Mouse (Mus musculus) embryonic facial prominence, embryonic 12.5 days (tissue): ENCODE results near the gene Sez6l. TPM values are rescaled to one million over a fixed set of nuclear protein-coding genes. Genes with fewer than 3 reads are reported as not detected.

ENCODE experiments used
- ATAC-seq: fragments of 200-750 bp; cut with Nextera tagmentation; 2 replicates; pipeline ENCODE4 v1.8.0; 2017; ENCODE audit not compliant: insufficient number of reproducible peaks, insufficient read depth, low FRiP score, low TSS enrichment
- H3K27ac ChIP-seq: fragments of 300-500 bp; sonication (generic); 2 replicates; pipeline ENCODE4 v1.5.1; 2016; ENCODE audit warnings: mild to moderate bottlenecking
- H3K27me3 ChIP-seq: fragments of 300-500 bp; sonication (generic); 2 replicates; pipeline ENCODE4 v1.6.1; 2016; ENCODE audit warnings: mild to moderate bottlenecking, moderate library complexity
- H3K36me3 ChIP-seq: fragments of 300-500 bp; sonication (generic); 2 replicates; pipeline ENCODE4 v1.6.1; 2016; ENCODE audit warnings: mild to moderate bottlenecking
- H3K4me1 ChIP-seq: fragments of 300-500 bp; sonication (generic); 2 replicates; pipeline ENCODE4 v1.6.1; 2016
- H3K4me2 ChIP-seq: fragments of 300-500 bp; sonication (generic); replicated peaks from 2 replicates; pipeline ENCODE4 v1.6.1; 2016; ENCODE audit warnings: mild to moderate bottlenecking, moderate library complexity
- H3K4me3 ChIP-seq: fragments of 300-500 bp; sonication (generic); 2 replicates; pipeline ENCODE4 v1.5.1; 2016; ENCODE audit warnings: mild to moderate bottlenecking
- H3K9ac ChIP-seq: fragments of 300-500 bp; sonication (generic); 2 replicates; pipeline ENCODE4 v1.6.1; 2016; ENCODE audit warnings: mild to moderate bottlenecking, moderate library complexity
- H3K9me3 ChIP-seq: fragments of 300-500 bp; sonication (generic); 2 replicates; pipeline ENCODE4 v1.6.1; 2016; ENCODE audit warnings: mild to moderate bottlenecking, moderate library complexity
- WGBS: fragments of 180-500 bp; shearing (Covaris S2); methylation state at CpG from one replicate; pipeline ENCODE4 v1.1.7; 2016; 5-methylcytosine and 5-hydroxymethylcytosine counted together
- polyA plus RNA-seq: library from polyadenylated mRNA; unstranded; fragments of >200 nt; fragmentation: Nextera tagmentation; extraction: Ambion mirVana; gene quantifications from 2 replicates; pipeline ENCODE4 v1.2.1, GENCODE M21; 2016

The Sez6l gene
- polyA plus RNA-seq, 1 experiment from 2014 or later = 0.77 TPM

GRCm38 (mm10) chr5:112411514-112412335 is 165.3 kb downstream of the Sez6l start:
- Histone ChIP-seq H3K9ac (no peak overlapping the region), H3K9me3 (no peaks in the 10 kb centered on the region), H3K4me1 (peaks cover 22% of the 10 kb centered on the region), H3K4me2 (peak overlapping the region; percentile 33), H3K4me3 (no peak overlapping the region), H3K27ac (0 out of 2 replicates have a peak overlapping the region, but pooled peaks have one; percentile 63), H3K27me3 (peaks cover 3% of the 10 kb centered on the region; the same call in 1 of the 2 replicates), H3K36me3 (no peaks in the 10 kb centered on the region)
- ATAC-seq = no peak
- WGBS = 11% methylated on average over 19 of the region's 19 CpGs

- H3K9ac ChIP-seq = no peak overlapping the region
- WGBS = 25% methylated on average over 11 of the region's 11 CpGs
- no peak for ATAC-seq
- no peaks in the 10 kb centered on the region for H3K9me3 ChIP-seq
- peaks cover 22% of the 10 kb centered on the region for H3K4me1 ChIP-seq
- H3K27me3 ChIP-seq = peaks cover 3% of the 10 kb centered on the region; the same call in 1 of the 2 replicates
- H3K4me3 ChIP-seq = no peak overlapping the region
- H3K36me3 ChIP-seq = no peaks in the 10 kb centered on the region
- H3K27ac ChIP-seq = peak overlapping the region; percentile 63; the same call in 1 of the 2 replicates
- H3K4me2 ChIP-seq = peak overlapping the region; percentile 33
These were observed 165.9 kb downstream of the Sez6l start for GRCm38 (mm10) chr5:112411072-112411471.

GRCm38 (mm10) chr5:112409274-112409673 is 167.7 kb downstream of the Sez6l start:
- 73% methylated on average over 5 of the region's 5 CpGs for WGBS
- Histone ChIP-seq H3K9me3 (no peaks in the 10 kb centered on the region), H3K9ac (no peak overlapping the region), H3K27me3 (peaks cover 3% of the 10 kb centered on the region; the same call in 1 of the 2 replicates), H3K36me3 (no peaks in the 10 kb centered on the region), H3K4me3 (no peak overlapping the region), H3K4me2 (no peak overlapping the region), H3K27ac (no peak overlapping the region), H3K4me1 (peaks cover 18% of the 10 kb centered on the region)
- no peak for ATAC-seq

- Histone ChIP-seq H3K27ac (no peak overlapping the region), H3K9ac (no peak overlapping the region), H3K9me3 (no peaks in the 10 kb centered on the region), H3K27me3 (peaks cover 3% of the 10 kb centered on the region; the same call in 1 of the 2 replicates), H3K4me3 (no peak overlapping the region), H3K36me3 (no peaks in the 10 kb centered on the region), H3K4me2 (no peak overlapping the region), H3K4me1 (peaks cover 5% of the 10 kb centered on the region)
- no peak for ATAC-seq
- WGBS = 71% methylated on average over 3 of the region's 3 CpGs
These were observed 171.0 kb downstream of the Sez6l start for GRCm38 (mm10) chr5:112406017-112406416.

GRCm38 (mm10) chr5:112402437-112402836 is 174.5 kb downstream of the Sez6l start:
- ATAC-seq = no peak
- no peak overlapping the region for H3K27ac ChIP-seq
- no peaks in the 10 kb centered on the region for H3K36me3 ChIP-seq
- H3K9me3 ChIP-seq = no peaks in the 10 kb centered on the region
- WGBS = 68% methylated on average over 3 of the region's 3 CpGs
- no peak overlapping the region for H3K4me2 ChIP-seq
- no peak overlapping the region for H3K9ac ChIP-seq
- H3K4me3 ChIP-seq = no peak overlapping the region
- 0 out of 2 replicates have a peak, but pooled peaks cover 6% of the 10 kb centered on the region for H3K27me3 ChIP-seq
- no peaks in the 10 kb centered on the region for H3K4me1 ChIP-seq

- Histone ChIP-seq H3K27me3 (0 out of 2 replicates have a peak, but pooled peaks cover 6% of the 10 kb centered on the region), H3K4me3 (no peak overlapping the region), H3K9ac (no peak overlapping the region), H3K4me2 (no peak overlapping the region), H3K27ac (no peak overlapping the region), H3K36me3 (no peaks in the 10 kb centered on the region), H3K9me3 (no peaks in the 10 kb centered on the region), H3K4me1 (peaks cover 11% of the 10 kb centered on the region)
- no peak for ATAC-seq
- 55% methylated on average over 10 of the region's 10 CpGs for whole genome bisulfite sequencing
These were observed 177.7 kb downstream of the Sez6l start for GRCm38 (mm10) chr5:112399284-112399683.

- peaks cover 10% of the 10 kb centered on the region for H3K36me3 ChIP-seq
- H3K27me3 ChIP-seq = peaks cover 38% of the 10 kb centered on the region
- no peaks in the 10 kb centered on the region for H3K9me3 ChIP-seq
- H3K4me3 ChIP-seq = no peak overlapping the region
- H3K4me1 ChIP-seq = peaks cover 20% of the 10 kb centered on the region
- no peak for ATAC-seq
- peak overlapping the region; percentile 87; the same call in 1 of the 2 replicates for H3K4me2 ChIP-seq
- 42% methylated on average over 18 of the region's 18 CpGs for WGBS
- H3K9ac ChIP-seq = no peak overlapping the region
- peak overlapping the region; percentile 69 for H3K27ac ChIP-seq
These were observed 180.9 kb downstream of the Sez6l start for GRCm38 (mm10) chr5:112396066-112396465.

- peak within 1 kb of the TSS; percentile 69 for H3K9ac ChIP-seq
- H3K4me2 ChIP-seq = peak within 1 kb of the TSS; percentile 87
- no peaks in the 10 kb centered on the region for H3K9me3 ChIP-seq
- H3K27ac ChIP-seq = peak within 1 kb of the TSS; percentile 69
- peaks cover 20% of the 10 kb centered on the region for H3K4me1 ChIP-seq
- H3K36me3 ChIP-seq = peaks cover 15% of the 10 kb centered on the region
- peak; percentile 83 for ATAC-seq
- 2% methylated on average over 37 of the region's 67 CpGs for WGBS
- H3K4me3 ChIP-seq = peak within 1 kb of the TSS; percentile 56
- H3K27me3 ChIP-seq = peaks cover 41% of the 10 kb centered on the region
These were observed 182.1 kb downstream of the Sez6l start, which contains the start of gene Asphd2 for GRCm38 (mm10) chr5:112394779-112395443. Asphd2 (minus strand) TSS chr5:112394866.

GRCm38 (mm10) chr5:112394415-112394763 is 182.6 kb downstream of the Sez6l start:
- peaks cover 20% of the 10 kb centered on the region for H3K4me1 ChIP-seq
- peaks cover 41% of the 10 kb centered on the region for H3K27me3 ChIP-seq
- H3K9me3 ChIP-seq = no peaks in the 10 kb centered on the region
- H3K4me3 ChIP-seq = peak overlapping the region; percentile 56
- WGBS = 1% methylated on average over 27 of the region's 28 CpGs
- ATAC-seq = peak; percentile 85
- H3K9ac ChIP-seq = peak overlapping the region; percentile 69
- H3K4me2 ChIP-seq = peak overlapping the region; percentile 87
- H3K27ac ChIP-seq = peak overlapping the region; percentile 69; the same call in 1 of the 2 replicates
- peaks cover 15% of the 10 kb centered on the region for H3K36me3 ChIP-seq

GRCm38 (mm10) chr5:112393741-112394414 is 183.1 kb downstream of the Sez6l start:
- peak overlapping the region; percentile 56 for H3K4me3 ChIP-seq
- H3K27me3 ChIP-seq = peaks cover 41% of the 10 kb centered on the region
- peaks cover 20% of the 10 kb centered on the region for H3K4me1 ChIP-seq
- H3K36me3 ChIP-seq = peaks cover 19% of the 10 kb centered on the region
- H3K4me2 ChIP-seq = peak overlapping the region; percentile 87
- no peaks in the 10 kb centered on the region for H3K9me3 ChIP-seq
- ATAC-seq = no peak; the same call in 1 of the 2 replicates
- H3K27ac ChIP-seq = no peak overlapping the region
- 8% methylated on average over 18 of the region's 18 CpGs for WGBS
- H3K9ac ChIP-seq = peak overlapping the region; percentile 69

- no peak overlapping the region for H3K4me2 ChIP-seq
- no peak overlapping the region for H3K27ac ChIP-seq
- H3K9ac ChIP-seq = no peak overlapping the region
- peaks cover 35% of the 10 kb centered on the region for H3K27me3 ChIP-seq
- no peak overlapping the region for H3K4me3 ChIP-seq
- WGBS = 66% methylated on average over 27 of the region's 27 CpGs
- peaks cover 20% of the 10 kb centered on the region for H3K4me1 ChIP-seq
- H3K36me3 ChIP-seq = peaks cover 25% of the 10 kb centered on the region
- no peaks in the 10 kb centered on the region for H3K9me3 ChIP-seq
- no peak for ATAC-seq
These were observed 185.2 kb downstream of the Sez6l start for GRCm38 (mm10) chr5:112391676-112392323.
